Mouse (Mus musculus) colon, adult 2 months (tissue): Measurements from ENCODE around the gene Havcr1. TPM values are rescaled to one million over a fixed set of nuclear protein-coding genes. Genes with fewer than 3 reads are reported as not detected.

ENCODE experiments used
- polyA plus RNA-seq: library from polyadenylated mRNA; depleted of rRNA; stranded (reverse); fragments of >200 nt; gene quantifications from 2 replicates; pipeline ENCODE4 v1.2.3, GENCODE M21; 2012; rRNA removed

The Havcr1 gene
- not detected in 2 replicates for polyA plus RNA-seq

DNA sequence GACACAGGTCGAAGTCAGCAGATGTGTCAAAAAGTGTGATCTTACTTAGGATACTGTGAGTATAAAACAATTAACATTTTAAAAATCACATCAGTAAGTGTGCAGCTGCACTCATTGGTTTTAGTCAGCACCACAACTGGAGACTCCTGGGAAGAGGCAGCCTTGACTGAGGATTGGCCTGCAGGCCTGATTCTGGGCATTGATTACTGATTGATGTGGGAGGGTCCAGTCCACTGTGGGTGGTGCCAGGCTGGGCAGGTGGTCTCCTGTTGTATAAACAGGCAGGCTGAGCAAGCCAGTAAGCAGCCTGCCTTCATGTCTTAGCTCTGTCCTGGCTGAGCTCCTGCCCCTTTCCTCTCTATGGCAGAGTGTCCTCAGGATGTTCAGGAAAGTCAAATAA lies at the start of gene Havcr1:
TSS of gene Havcr1 (plus strand) at position 5 of the 400 bp plus-strand sequence.

GRCm38 (mm10) chr11:46706664-46707356 lies 28.1 kb upstream of the Havcr1 start, which contains the start of gene Timd2:
Timd2 (minus strand) TSS chr11:46707061.

DNA sequence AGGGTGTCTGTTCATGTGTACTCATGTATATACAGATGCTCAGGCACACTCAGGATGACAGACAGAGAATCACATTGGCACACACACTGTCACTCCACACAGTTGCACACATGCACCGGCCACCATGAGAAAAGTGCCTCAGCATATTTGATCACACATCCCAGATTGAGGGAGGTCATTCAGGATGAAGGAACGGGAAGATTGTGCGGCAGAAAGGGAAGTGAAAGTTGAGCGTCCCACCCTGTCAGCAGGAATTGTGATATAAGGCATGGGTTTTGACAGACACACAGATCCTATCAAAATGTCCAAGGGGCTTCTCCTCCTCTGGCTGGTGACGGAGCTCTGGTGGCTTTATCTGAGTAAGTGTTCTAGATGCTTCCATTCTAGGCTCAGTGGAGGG lies 75.6 kb downstream of the Havcr1 start, which contains the start of gene Timd4:
TSS of gene Timd4 (plus strand) at position 290 of the 400 bp plus-strand sequence.

Other genes with a start within 250 kb of the Havcr1 start
- not detected in 2 replicates for gene Gm12169, start 210.9 kb upstream of the Havcr1 start, polyA plus RNA-seq
- gene BC053393, start 163.5 kb upstream of the Havcr1 start, polyA plus RNA-seq: not detected in 2 replicates
- gene Dppa1, start 105.8 kb upstream of the Havcr1 start, polyA plus RNA-seq: not detected in 2 replicates
- 0.34 TPM in 1 of 2 replicates, not detected in the other for gene Timd2, start 28.0 kb upstream of the Havcr1 start, polyA plus RNA-seq
- 0.26 and 0.59 TPM in 2 replicates for gene Timd4, start 75.7 kb downstream of the Havcr1 start, polyA plus RNA-seq